Mouse (Mus musculus) CD8-positive naive resting alpha-beta T cell, adult 2 months (primary cell): ENCODE data around the gene Tsga8.

ENCODE experiments used
- DNase-seq, 2 experiments: peaks; one replicate each; pipeline ENCODE4 v3.0.0; 2022; ENCODE audit warnings: low read depth in 2 of 2, low spot score in 2 of 2

Gene Tsga8

GRCm38 (mm10) chrX:83487598-83487997 lies at the start of gene Tsga8:
Gene Tsga8, minus strand, starts transcription at chrX:83487924.
- DNase-seq: no peak
